Mouse (Mus musculus) stomach, embryonic 14.5 days (tissue): ENCODE measurements around the gene Prkcb. TPM values are rescaled to one million over a fixed set of nuclear protein-coding genes. Genes with fewer than 3 reads are reported as not detected.
A peak's percentile ranks its signal among the peaks of the same experiment; 100 is the strongest.

Experiments used
- ATAC-seq: fragments of 200-750 bp; cut with Nextera tagmentation; 2 replicates; pipeline ENCODE4 v1.8.0; 2017; ENCODE audit warnings: low read depth, moderate TSS enrichment; ENCODE audit not compliant: insufficient number of reproducible peaks, insufficient read depth, low FRiP score
- H3K27ac ChIP-seq: fragments of 300-500 bp; sonication (generic); 2 replicates; pipeline ENCODE4 v1.5.1; 2014; ENCODE audit warnings: mild to moderate bottlenecking, low read length, moderate library complexity, mixed read lengths
- H3K27me3 ChIP-seq: fragments of 300-500 bp; sonication (generic); 2 replicates; pipeline ENCODE4 v1.6.1; 2014; ENCODE audit warnings: low read length, control low read depth, mixed read lengths; ENCODE audit not compliant: control insufficient read depth, insufficient read depth
- H3K36me3 ChIP-seq: fragments of 300-500 bp; sonication (generic); 2 replicates; pipeline ENCODE4 v1.6.1; 2014; ENCODE audit warnings: mild to moderate bottlenecking, control low read depth, low read length, moderate library complexity, mixed read lengths; ENCODE audit not compliant: control insufficient read depth, insufficient read depth
- H3K4me1 ChIP-seq: fragments of 300-500 bp; sonication (generic); 2 replicates; pipeline ENCODE4 v1.6.1; 2014; ENCODE audit warnings: low read length, control low read depth, mixed read lengths; ENCODE audit not compliant: control insufficient read depth, insufficient read depth
- H3K4me2 ChIP-seq: fragments of 300-500 bp; sonication (generic); replicated peaks from 2 replicates; pipeline ENCODE4 v1.6.1; 2014; ENCODE audit warnings: low read depth, low read length, control low read depth
- H3K4me3 ChIP-seq: fragments of 300-500 bp; sonication (generic); 2 replicates; pipeline ENCODE4 v1.5.1; 2014; ENCODE audit warnings: low read depth, low read length, control low read depth
- H3K9ac ChIP-seq: fragments of 300-500 bp; sonication (generic); replicated peaks from 2 replicates; pipeline ENCODE4 v1.6.1; 2014; ENCODE audit warnings: low read depth, mild to moderate bottlenecking, control low read depth, low read length, moderate library complexity, mixed read lengths
- H3K9me3 ChIP-seq: fragments of 300-500 bp; sonication (generic); 2 replicates; pipeline ENCODE4 v1.6.1; 2016; ENCODE audit warnings: low read depth, low read length, control low read depth; ENCODE audit not compliant: control insufficient read depth
- WGBS: fragments of 180-500 bp; shearing (Covaris S2); extraction: QIAGEN DNeasy Blood & Tissue Kit; methylation state at CpG from one replicate; pipeline ENCODE4 v1.1.7; 2014; 5-methylcytosine and 5-hydroxymethylcytosine counted together
- polyA plus RNA-seq: library from polyadenylated mRNA; unstranded; fragments of >200 nt; fragmentation: Nextera tagmentation; extraction: Ambion mirVana; gene quantifications from 2 replicates; pipeline ENCODE4 v1.2.1, GENCODE M21; 2014

Gene Prkcb
- polyA plus RNA-seq, 1 experiment from 2014 or later, result 18.4 TPM

GRCm38 (mm10) chr7:122384891-122385290, 96.3 kb downstream of the Prkcb start:
- 86% methylated on average over 8 of the region's 8 CpGs for WGBS
- no peak for ATAC-seq
- 0 out of 2 replicates have a peak, but pooled peaks cover 2% of the 10 kb centered on the region for H3K4me1 ChIP-seq
- H3K4me2 ChIP-seq, result no peak overlapping the region
- no peak overlapping the region for H3K9ac ChIP-seq
- no peak overlapping the region for H3K4me3 ChIP-seq
- no peak overlapping the region for H3K27ac ChIP-seq
- no peaks in the 10 kb centered on the region for H3K9me3 ChIP-seq
- H3K36me3 ChIP-seq, result no peaks in the 10 kb centered on the region
- H3K27me3 ChIP-seq, result no peaks in the 10 kb centered on the region

- no peaks in the 10 kb centered on the region for H3K9me3 ChIP-seq
- no peaks in the 10 kb centered on the region for H3K36me3 ChIP-seq
- H3K27me3 ChIP-seq, result no peaks in the 10 kb centered on the region
- no peak overlapping the region for H3K9ac ChIP-seq
- H3K4me3 ChIP-seq, result no peak overlapping the region
- H3K4me2 ChIP-seq, result no peak overlapping the region
- WGBS, result 81% methylated on average over 1 of the region's 1 CpGs
- no peak for ATAC-seq
- no peak overlapping the region for H3K27ac ChIP-seq
- H3K4me1 ChIP-seq, result 0 out of 2 replicates have a peak, but pooled peaks cover 2% of the 10 kb centered on the region
These were observed 98.0 kb downstream of the Prkcb start for GRCm38 (mm10) chr7:122386567-122386966.

GRCm38 (mm10) chr7:122387896-122388295, 99.3 kb downstream of the Prkcb start:
- H3K36me3 ChIP-seq, result no peaks in the 10 kb centered on the region
- H3K27me3 ChIP-seq, result no peaks in the 10 kb centered on the region
- no peak overlapping the region for H3K9ac ChIP-seq
- no peaks in the 10 kb centered on the region for H3K9me3 ChIP-seq
- H3K4me1 ChIP-seq, result 0 out of 2 replicates have a peak, but pooled peaks cover 2% of the 10 kb centered on the region
- H3K27ac ChIP-seq, result no peak overlapping the region
- H3K4me2 ChIP-seq, result no peak overlapping the region
- ATAC-seq, result no peak
- no peak overlapping the region for H3K4me3 ChIP-seq
- 67% methylated on average over 4 of the region's 4 CpGs for WGBS

- Histone ChIP-seq H3K4me1 (0 out of 2 replicates have a peak, but pooled peaks cover 2% of the 10 kb centered on the region), H3K4me2 (no peak overlapping the region), H3K27me3 (no peaks in the 10 kb centered on the region), H3K4me3 (no peak overlapping the region), H3K27ac (no peak overlapping the region), H3K36me3 (no peaks in the 10 kb centered on the region), H3K9me3 (no peaks in the 10 kb centered on the region), H3K9ac (no peak overlapping the region)
- ATAC-seq, result no peak
- WGBS, result 83% methylated on average over 5 of the region's 5 CpGs
These were observed 100.3 kb downstream of the Prkcb start for GRCm38 (mm10) chr7:122388858-122389257.

GRCm38 (mm10) chr7:122389633-122390032, 101.1 kb downstream of the Prkcb start:
- Histone ChIP-seq H3K4me3 (no peak overlapping the region), H3K27ac (no peak overlapping the region), H3K36me3 (no peaks in the 10 kb centered on the region), H3K9ac (no peak overlapping the region), H3K4me1 (0 out of 2 replicates have a peak, but pooled peaks cover 2% of the 10 kb centered on the region), H3K27me3 (no peaks in the 10 kb centered on the region), H3K9me3 (no peaks in the 10 kb centered on the region), H3K4me2 (no peak overlapping the region)
- WGBS, result 16% methylated on average over 6 of the region's 6 CpGs
- no peak for ATAC-seq

- H3K4me1 ChIP-seq, result 0 out of 2 replicates have a peak, but pooled peaks cover 2% of the 10 kb centered on the region
- no peak overlapping the region for H3K4me2 ChIP-seq
- WGBS, result 46% methylated on average over 5 of the region's 5 CpGs
- no peak overlapping the region for H3K4me3 ChIP-seq
- ATAC-seq, result peak; percentile 72
- H3K9ac ChIP-seq, result no peak overlapping the region
- no peak overlapping the region for H3K27ac ChIP-seq
- H3K9me3 ChIP-seq, result no peaks in the 10 kb centered on the region
- no peaks in the 10 kb centered on the region for H3K36me3 ChIP-seq
- no peaks in the 10 kb centered on the region for H3K27me3 ChIP-seq
These were observed 101.6 kb downstream of the Prkcb start for GRCm38 (mm10) chr7:122390200-122390599.

GRCm38 (mm10) chr7:122390683-122391082, 102.1 kb downstream of the Prkcb start:
- no peaks in the 10 kb centered on the region for H3K36me3 ChIP-seq
- WGBS, result 65% methylated on average over 4 of the region's 4 CpGs
- no peak overlapping the region for H3K27ac ChIP-seq

GRCm38 (mm10) chr7:122391382-122391781, 102.8 kb downstream of the Prkcb start:
- Histone ChIP-seq H3K9me3 (no peaks in the 10 kb centered on the region), H3K4me1 (0 out of 2 replicates have a peak, but pooled peaks cover 2% of the 10 kb centered on the region), H3K36me3 (no peaks in the 10 kb centered on the region), H3K4me3 (no peak overlapping the region), H3K27me3 (no peaks in the 10 kb centered on the region), H3K4me2 (no peak overlapping the region), H3K9ac (no peak overlapping the region), H3K27ac (no peak overlapping the region)
- 62% methylated on average over 3 of the region's 3 CpGs for WGBS
- ATAC-seq, result no peak

More at GRCm38 (mm10) chr7:122390683-122391082, 102.1 kb downstream of the Prkcb start:
- no peaks in the 10 kb centered on the region for H3K27me3 ChIP-seq
- no peak for ATAC-seq
- H3K4me3 ChIP-seq, result no peak overlapping the region
- no peaks in the 10 kb centered on the region for H3K9me3 ChIP-seq
- no peak overlapping the region for H3K4me2 ChIP-seq
- no peak overlapping the region for H3K9ac ChIP-seq
- H3K4me1 ChIP-seq, result 0 out of 2 replicates have a peak, but pooled peaks cover 2% of the 10 kb centered on the region

GRCm38 (mm10) chr7:122393964-122394363, 105.4 kb downstream of the Prkcb start:
- WGBS, result 43% methylated on average over 5 of the region's 5 CpGs
- H3K4me3 ChIP-seq, result no peak overlapping the region
- no peaks in the 10 kb centered on the region for H3K27me3 ChIP-seq
- H3K9me3 ChIP-seq, result no peaks in the 10 kb centered on the region
- H3K27ac ChIP-seq, result no peak overlapping the region
- H3K9ac ChIP-seq, result no peak overlapping the region
- H3K36me3 ChIP-seq, result no peaks in the 10 kb centered on the region
- no peak for ATAC-seq
- no peak overlapping the region for H3K4me2 ChIP-seq
- 0 out of 2 replicates have a peak, but pooled peaks cover 2% of the 10 kb centered on the region for H3K4me1 ChIP-seq
